Mouse (Mus musculus) macrophage (primary cell): Measurements from ENCODE around the gene Umod. TPM values are rescaled to one million over a fixed set of nuclear protein-coding genes. Genes with fewer than 3 reads are reported as not detected.

Source experiments
- H3K27ac ChIP-seq: fragments of 350-480 bp; formaldehyde crosslinking; 2 replicates; pipeline ENCODE4 v1.9.0; 2021
- H3K36me3 ChIP-seq: fragments of 350-480 bp; formaldehyde crosslinking; 2 replicates; pipeline ENCODE4 v1.9.0; 2021; ENCODE audit errors: inconsistent target
- H3K4me3 ChIP-seq: fragments of 350-480 bp; formaldehyde crosslinking; 2 replicates; pipeline ENCODE4 v1.9.0; 2021; ENCODE audit errors: inconsistent target
- H3K79me2 ChIP-seq: fragments of 350-480 bp; formaldehyde crosslinking; 2 replicates; pipeline ENCODE4 v1.9.0; 2021; ENCODE audit errors: inconsistent target
- WGBS: methylation state at CpG from one replicate; pipeline ENCODE4 v1.1.7; 2026; ENCODE audit warnings: inconsistent platforms; ENCODE audit not compliant: missing documents; 5-methylcytosine and 5-hydroxymethylcytosine counted together
- polyA plus RNA-seq: library from polyadenylated mRNA; stranded (reverse); fragments of 250-400 nt; gene quantifications from 3 replicates; pipeline ENCODE4 v1.2.4, GENCODE M21; 2018; ENCODE audit warnings: inconsistent platforms
- total RNA-seq, 78 experiments: library from RNA; depleted of rRNA; stranded (reverse); fragments of 250-400 nt; gene quantifications; 1 replicate in 9 of 78; 2 replicates in 24 of 78; 3 replicates in 43 of 78; 4 replicates in 2 of 78; pipeline ENCODE4 v1.2.4; 2018; ENCODE audit warnings: inconsistent platforms in 56 of 78

Umod gene
- not detected for total RNA-seq (2018; cell fraction: chromatin; rRNA removed)
- not detected for total RNA-seq (2018; cell fraction: cytosol; rRNA removed)
- not detected for total RNA-seq (2018; cell fraction: nucleus; rRNA removed)
- polyA plus RNA-seq, result not detected in 3 replicates

GRCm38 (mm10) chr7:119479256-119479655 is at the start of gene Umod:
Gene Umod, minus strand, starts transcription at chr7:119479282.
- Histone ChIP-seq H3K79me2 (no peaks in the 10 kb centered on the region), H3K27ac (no peak within 1 kb of the TSS), H3K4me3 (no peak within 1 kb of the TSS), H3K36me3 (no peaks in the 10 kb centered on the region)

GRCm38 (mm10) chr7:119528617-119529016 is 49.5 kb upstream of the Umod start:
- no peak overlapping the region for H3K27ac ChIP-seq
- no peaks in the 10 kb centered on the region for H3K79me2 ChIP-seq
- no peak overlapping the region for H3K4me3 ChIP-seq
- WGBS, result 82% methylated on average over 6 of the region's 7 CpGs
- H3K36me3 ChIP-seq, result no peaks in the 10 kb centered on the region

- Histone ChIP-seq H3K27ac (no peak overlapping the region), H3K4me3 (no peak overlapping the region), H3K36me3 (no peaks in the 10 kb centered on the region), H3K79me2 (no peaks in the 10 kb centered on the region)
- 58% methylated on average over 2 of the region's 2 CpGs for WGBS
Measured at GRCm38 (mm10) chr7:119527548-119527947, 48.5 kb upstream of the Umod start.

- Histone ChIP-seq H3K4me3 (no peak overlapping the region), H3K27ac (no peak overlapping the region), H3K79me2 (no peaks in the 10 kb centered on the region), H3K36me3 (no peaks in the 10 kb centered on the region)
- WGBS, result 92% methylated on average over 1 of the region's 1 CpGs
Measured at GRCm38 (mm10) chr7:119527135-119527534, 48.1 kb upstream of the Umod start.

GRCm38 (mm10) chr7:119526486-119526885 is 47.4 kb upstream of the Umod start:
- no peak overlapping the region for H3K27ac ChIP-seq
- 91% methylated on average over 13 of the region's 13 CpGs for WGBS
- H3K79me2 ChIP-seq, result no peaks in the 10 kb centered on the region
- no peaks in the 10 kb centered on the region for H3K36me3 ChIP-seq
- no peak overlapping the region for H3K4me3 ChIP-seq

- no peak overlapping the region for H3K27ac ChIP-seq
- no peaks in the 10 kb centered on the region for H3K79me2 ChIP-seq
- no peak overlapping the region for H3K4me3 ChIP-seq
- no peaks in the 10 kb centered on the region for H3K36me3 ChIP-seq
- WGBS, result 47% methylated on average over 2 of the region's 2 CpGs
Measured at GRCm38 (mm10) chr7:119525881-119526281, 46.8 kb upstream of the Umod start.

GRCm38 (mm10) chr7:119523389-119523788 is 44.3 kb upstream of the Umod start, which contains the start of gene Pdilt:
Gene Pdilt, minus strand, starts transcription at chr7:119523489.
- WGBS, result 67% methylated on average over 4 of the region's 4 CpGs
- H3K79me2 ChIP-seq, result no peaks in the 10 kb centered on the region
- H3K27ac ChIP-seq, result no peak within 1 kb of the TSS
- no peaks in the 10 kb centered on the region for H3K36me3 ChIP-seq
- no peak within 1 kb of the TSS for H3K4me3 ChIP-seq

- Histone ChIP-seq H3K27ac (no peak overlapping the region), H3K36me3 (no peaks in the 10 kb centered on the region), H3K4me3 (no peak overlapping the region), H3K79me2 (no peaks in the 10 kb centered on the region)
- WGBS, result 78% methylated on average over 1 of the region's 1 CpGs
Measured at GRCm38 (mm10) chr7:119522385-119522784, 43.3 kb upstream of the Umod start.

- Histone ChIP-seq H3K27ac (no peak overlapping the region), H3K4me3 (no peak overlapping the region), H3K36me3 (no peaks in the 10 kb centered on the region), H3K79me2 (no peaks in the 10 kb centered on the region)
- WGBS, result 83% methylated on average over 3 of the region's 3 CpGs
Measured at GRCm38 (mm10) chr7:119521816-119522215, 42.7 kb upstream of the Umod start.

GRCm38 (mm10) chr7:119519654-119520053 is 40.6 kb upstream of the Umod start:
- 43% methylated on average over 5 of the region's 5 CpGs for WGBS
- Histone ChIP-seq H3K27ac (no peak overlapping the region), H3K4me3 (no peak overlapping the region), H3K79me2 (no peaks in the 10 kb centered on the region), H3K36me3 (no peaks in the 10 kb centered on the region)

- 75% methylated on average over 5 of the region's 5 CpGs for WGBS
- Histone ChIP-seq H3K36me3 (no peaks in the 10 kb centered on the region), H3K27ac (no peak within 1 kb of the TSS), H3K4me3 (no peak within 1 kb of the TSS), H3K79me2 (no peaks in the 10 kb centered on the region)
Measured at GRCm38 (mm10) chr7:119519163-119519562, 40.1 kb upstream of the Umod start, which contains the start of gene Acsm5. Gene Acsm5, plus strand, starts transcription at chr7:119519463.

GRCm38 (mm10) chr7:119516272-119516558 is 37.1 kb upstream of the Umod start:
- Histone ChIP-seq H3K79me2 (no peaks in the 10 kb centered on the region), H3K4me3 (no peak overlapping the region), H3K27ac (no peak overlapping the region), H3K36me3 (no peaks in the 10 kb centered on the region)
- WGBS, result 80% methylated on average over 7 of the region's 7 CpGs

- Histone ChIP-seq H3K4me3 (no peak overlapping the region), H3K27ac (no peak overlapping the region), H3K36me3 (no peaks in the 10 kb centered on the region), H3K79me2 (no peaks in the 10 kb centered on the region)
- 55% methylated on average over 10 of the region's 10 CpGs for WGBS
Measured at GRCm38 (mm10) chr7:119515492-119516271, 36.6 kb upstream of the Umod start.

GRCm38 (mm10) chr7:119513056-119513455 is 34.0 kb upstream of the Umod start:
- 27% methylated on average over 7 of the region's 7 CpGs for WGBS
- Histone ChIP-seq H3K79me2 (no peaks in the 10 kb centered on the region), H3K27ac (no peak overlapping the region), H3K36me3 (no peaks in the 10 kb centered on the region), H3K4me3 (no peak overlapping the region)

- Histone ChIP-seq H3K36me3 (no peaks in the 10 kb centered on the region), H3K27ac (no peak overlapping the region), H3K79me2 (no peaks in the 10 kb centered on the region), H3K4me3 (no peak overlapping the region)
- 91% methylated on average over 4 of the region's 4 CpGs for WGBS
Measured at GRCm38 (mm10) chr7:119511143-119511542, 32.1 kb upstream of the Umod start.
